ENCODE assay signal across 8 mouse cellular contexts in genomic region chr2:65331321-65331720, GRCm38 (mm10). TPM values are rescaled to one million over a fixed set of nuclear protein-coding genes. Genes with fewer than 3 reads are reported as not detected.
DNase-seq lines count a peak whose midpoint lies in the region; ATAC-seq and TF ChIP-seq lines count a peak whose summit lies in the region.
"Had no signal": no experiment of that assay in that cellular context is flagged by ENCODE, and none has a peak within 500 bp of the region (broad histone marks: within the 10 kb centered on the region; RNA-seq: fewer than 3 reads in every experiment).

No protein-coding gene starts in this region.

- TF ChIP-seq POLR2A in brain, embryonic 14.5 days (IDR thresholded peaks at IDR 0.05; ENCODE audit: borderline replicate concordance, extremely low read depth, insufficient read depth, insufficient read length, poor library complexity, severe bottlenecking), result no peak

- TF ChIP-seq EP300 in liver, embryonic 14.5 days (IDR thresholded peaks at IDR 0.05; ENCODE audit: low read depth), result no peak

- H3K27me3 ChIP-seq in neural tube, embryonic 13.5 days, result no peaks in the 10 kb centered on the region
- H3K27me3 ChIP-seq in neural tube, embryonic 15.5 days (replicated peaks), result no peaks in the 10 kb centered on the region
- no peaks in the 10 kb centered on the region for H3K27me3 ChIP-seq in liver, embryonic 14.5 days (ENCODE audit: control insufficient read depth, insufficient read depth, low read length)
- H3K27me3 ChIP-seq: liver, embryonic 15.5 days had no signal

- no peak overlapping the region for H3K9ac ChIP-seq in neural tube, embryonic 13.5 days
- no peak overlapping the region for H3K9ac ChIP-seq in neural tube, embryonic 15.5 days (replicated peaks)
- H3K9ac ChIP-seq in liver, embryonic 14.5 days (replicated peaks), result no peak overlapping the region
- H3K9ac ChIP-seq: liver, embryonic 15.5 days had no signal

- H3K9me3 ChIP-seq in neural tube, embryonic 13.5 days, result no peaks in the 10 kb centered on the region
- no peaks in the 10 kb centered on the region for H3K9me3 ChIP-seq in neural tube, embryonic 15.5 days (replicated peaks)
- no peaks in the 10 kb centered on the region for H3K9me3 ChIP-seq in liver, embryonic 14.5 days (ENCODE audit: control insufficient read depth, low read length)
- H3K9me3 ChIP-seq: liver, embryonic 15.5 days had no signal

- no peak overlapping the region for H3K4me2 ChIP-seq in neural tube, embryonic 13.5 days
- no peak overlapping the region for H3K4me2 ChIP-seq in neural tube, embryonic 15.5 days
- H3K4me2 ChIP-seq in liver, embryonic 14.5 days (ENCODE audit: low read depth), result no peak overlapping the region
- H3K4me2 ChIP-seq: liver, embryonic 15.5 days had no signal

- no peak overlapping the region for H3K27ac ChIP-seq in neural tube, embryonic 13.5 days (replicated peaks)
- H3K27ac ChIP-seq in neural tube, embryonic 15.5 days (replicated peaks), result no peak overlapping the region
- H3K27ac ChIP-seq in liver, embryonic 14.5 days, result no peak overlapping the region
- H3K27ac ChIP-seq: liver, embryonic 15.5 days had no signal

- H3K4me1 ChIP-seq in neural tube, embryonic 13.5 days (replicated peaks), result no peaks in the 10 kb centered on the region
- H3K4me1 ChIP-seq in neural tube, embryonic 15.5 days, result no peaks in the 10 kb centered on the region
- H3K4me1 ChIP-seq in liver, embryonic 14.5 days (replicated peaks; ENCODE audit: control insufficient read depth in 2 of 2, insufficient read depth in 2 of 2, low read length in 1 of 2), result peaks cover 0 to 11% of the 10 kb centered on the region in 2 experiments; a peak in 2 of 4 replicates
- H3K4me1 ChIP-seq: liver, embryonic 15.5 days had no signal

- whole genome bisulfite sequencing in neural tube, embryonic 13.5 days, result 77% methylated on average over 2 of the region's 2 CpGs
- WGBS in neural tube, embryonic 15.5 days, result 71% methylated on average over 2 of the region's 2 CpGs
- 78% methylated on average over 2 of the region's 2 CpGs for WGBS in liver, embryonic 14.5 days (ENCODE audit: insufficient replicate concordance)

- peak; percentile 49; the same call in 1 of the 2 replicates for TF ChIP-seq CTCF in brain, embryonic 14.5 days (IDR thresholded peaks at IDR 0.05; ENCODE audit: borderline replicate concordance, extremely low read depth, insufficient read depth, insufficient read length)
- TF ChIP-seq CTCF in liver, embryonic 14.5 days (IDR thresholded peaks at IDR 0.05; ENCODE audit: low read depth), result peak; percentile 49

- ATAC-seq in neural tube, embryonic 13.5 days (ENCODE audit: low read depth), result peak; percentile 19; the same call in 1 of the 2 replicates
- ATAC-seq in neural tube, embryonic 15.5 days (ENCODE audit: low FRiP score), result no peak
- no peak for ATAC-seq in liver, embryonic 14.5 days (ENCODE audit: insufficient read depth)

- no peak overlapping the region for H3K4me3 ChIP-seq in neural tube, embryonic 13.5 days
- H3K4me3 ChIP-seq in neural tube, embryonic 15.5 days (replicated peaks), result no peak overlapping the region
- no peak overlapping the region for H3K4me3 ChIP-seq in liver, embryonic 14.5 days (ENCODE audit: insufficient read depth in 1 of 2, low read depth in 2 of 2, low read length in 2 of 2)
- H3K4me3 ChIP-seq: liver, embryonic 15.5 days had no signal

- peak; percentile 14 for DNase-seq in Muller cell, postnatal 12 days (ENCODE audit: inconsistent ontology term)
- DNase-seq in brain, embryonic 14.5 days (ENCODE audit: low read depth), result peak; percentile 48
- DNase-seq in heart, postnatal 4 days, result peak; percentile 54
- no peak for DNase-seq in liver, embryonic 14.5 days (ENCODE audit: low read depth in 3 of 3, low spot score in 3 of 3)
- peak; percentile 57 to 73 for DNase-seq in spleen, postnatal 4 days (ENCODE audit: low spot score in 2 of 2)

- H3K36me3 ChIP-seq in neural tube, embryonic 13.5 days, result no peaks in the 10 kb centered on the region
- no peaks in the 10 kb centered on the region for H3K36me3 ChIP-seq in neural tube, embryonic 15.5 days
- H3K36me3 ChIP-seq in liver, embryonic 14.5 days (replicated peaks; ENCODE audit: control insufficient read depth, insufficient read depth, low read depth), result no peaks in the 10 kb centered on the region
- H3K36me3 ChIP-seq: liver, embryonic 15.5 days had no signal

RNA-seq across cellular contexts. Expression of gene Slc38a11, which starts 32.5 kb away (rescaled TPM):
- polyA plus RNA-seq in neural tube, embryonic 13.5 days (2015; fragmentation: Nextera tagmentation; extraction: Ambion mirVana), result 0.22 and 1.5 TPM in 2 replicates
- 1.1 TPM in 2 replicates for polyA plus RNA-seq in neural tube, embryonic 15.5 days (2015; fragmentation: Nextera tagmentation; extraction: Ambion mirVana)
- 0.57 and 1.1 TPM in 2 replicates for polyA plus RNA-seq in brain, embryonic 14.5 days (2012; rRNA removed)
- total RNA-seq in heart, postnatal 4 days (2021), result 1 to 10 TPM; 1.0 to 1.1 TPM
- polyA plus RNA-seq in liver, embryonic 14.5 days (2012; rRNA removed), result not detected in 2 replicates
- polyA plus RNA-seq in liver, embryonic 14.5 days (2014; fragmentation: Nextera tagmentation; extraction: Ambion mirVana), result not detected in 2 replicates
- polyA plus RNA-seq: liver, embryonic 15.5 days had no signal

Comparison
In these comparisons a context has a peak if more than half of its experiments do, and no peak if none do; other contexts are left out.
1. DNase-seq: peak in Muller cell, postnatal 12 days (single experiment), brain, embryonic 14.5 days (single experiment), heart, postnatal 4 days (single experiment) and spleen, postnatal 4 days (2 of 2); none in liver, embryonic 14.5 days (0 of 3).